Mouse (Mus musculus): Measurements from ENCODE around the gene Fggy. TPM values are rescaled to one million over a fixed set of nuclear protein-coding genes. Genes with fewer than 3 reads are reported as not detected.

Fggy gene
- total RNA-seq, 2 experiments from 2014 or later, result 7.5 to 8.3 TPM

GRCm38 (mm10) chr4:95913026-95913425 lies 355.7 kb downstream of the Fggy start:
- no peak for DNase-seq

GRCm38 (mm10) chr4:95915628-95916579 lies 358.6 kb downstream of the Fggy start:
- no peak for DNase-seq

GRCm38 (mm10) chr4:95917703-95918102 lies 360.4 kb downstream of the Fggy start:
- DNase-seq, result no peak

GRCm38 (mm10) chr4:95920448-95920847 lies 363.1 kb downstream of the Fggy start:
- DNase-seq, result no peak

GRCm38 (mm10) chr4:95924210-95925184 lies 367.2 kb downstream of the Fggy start:
- DNase-seq, result peak; percentile 84

- DNase-seq, result no peak
Observed at GRCm38 (mm10) chr4:95928846-95929245, 371.5 kb downstream of the Fggy start.

GRCm38 (mm10) chr4:95929936-95930335 lies 372.6 kb downstream of the Fggy start:
- DNase-seq, result no peak

GRCm38 (mm10) chr4:95931331-95931730 lies 374.0 kb downstream of the Fggy start:
- DNase-seq, result no peak

- no peak for DNase-seq
Observed at GRCm38 (mm10) chr4:95933801-95934356, 376.6 kb downstream of the Fggy start.

- DNase-seq, result no peak
Observed at GRCm38 (mm10) chr4:95934384-95935035, 377.2 kb downstream of the Fggy start.

- no peak for DNase-seq
Observed at GRCm38 (mm10) chr4:95938701-95939100, 381.4 kb downstream of the Fggy start.

- DNase-seq, result no peak
Observed at GRCm38 (mm10) chr4:95947896-95948295, 390.6 kb downstream of the Fggy start.

- no peak for DNase-seq
Observed at GRCm38 (mm10) chr4:95953328-95953727, 396.0 kb downstream of the Fggy start.

- DNase-seq, result peak; percentile 93
Observed at GRCm38 (mm10) chr4:95966928-95967724, 409.8 kb downstream of the Fggy start, which contains the start of gene Hook1. TSS of gene Hook1 (plus strand) at chr4:95967240.

Data from heart, postnatal 4 days (tissue).